Mouse (Mus musculus) cerebellum, adult 8-10 months (tissue): ENCODE results near the gene Wdhd1.

Source experiments
- DNase-seq: peaks from one replicate; pipeline ENCODE4 v3.0.0; 2022

The Wdhd1 gene

DNA sequence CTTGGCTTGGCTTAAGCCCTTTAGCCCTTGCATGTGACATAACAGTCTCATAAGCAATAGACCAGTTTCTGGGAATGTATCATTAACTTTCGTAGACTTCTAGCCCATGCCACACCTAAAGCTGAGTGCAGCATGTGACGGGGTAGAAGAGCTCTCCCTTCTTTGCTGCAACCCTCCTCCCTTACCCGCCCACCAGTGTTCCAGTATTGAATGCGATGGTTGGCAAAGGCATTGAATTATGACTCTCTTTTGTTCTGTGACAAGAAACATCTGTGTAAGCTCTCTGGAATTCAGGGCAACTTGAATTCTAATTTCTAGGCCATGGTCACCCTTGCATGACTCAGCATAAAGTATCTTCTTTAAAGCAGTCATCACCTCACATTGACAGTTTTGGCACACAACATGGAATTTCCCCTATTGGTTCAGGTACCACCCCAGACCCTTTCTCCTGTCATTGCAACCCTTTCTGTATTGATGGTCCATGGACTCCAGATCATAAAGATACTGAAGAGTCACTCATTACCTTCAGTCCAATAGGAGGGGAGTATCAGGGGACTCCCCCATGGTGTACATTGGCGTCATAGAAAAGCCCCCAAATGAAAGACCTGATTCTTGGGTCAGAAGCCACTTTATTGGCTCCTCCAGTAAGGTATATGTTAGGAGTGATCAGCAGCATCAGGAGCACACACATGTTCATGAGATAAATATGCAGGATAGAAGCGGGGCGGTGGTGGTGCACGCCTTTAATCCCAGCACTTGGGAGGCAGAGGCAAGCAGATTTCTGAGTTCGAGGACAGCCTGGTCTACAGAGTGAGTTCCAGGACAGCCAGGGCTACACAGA lies 57.7 kb downstream of the Wdhd1 start:
- DNase-seq, result no peak

DNA sequence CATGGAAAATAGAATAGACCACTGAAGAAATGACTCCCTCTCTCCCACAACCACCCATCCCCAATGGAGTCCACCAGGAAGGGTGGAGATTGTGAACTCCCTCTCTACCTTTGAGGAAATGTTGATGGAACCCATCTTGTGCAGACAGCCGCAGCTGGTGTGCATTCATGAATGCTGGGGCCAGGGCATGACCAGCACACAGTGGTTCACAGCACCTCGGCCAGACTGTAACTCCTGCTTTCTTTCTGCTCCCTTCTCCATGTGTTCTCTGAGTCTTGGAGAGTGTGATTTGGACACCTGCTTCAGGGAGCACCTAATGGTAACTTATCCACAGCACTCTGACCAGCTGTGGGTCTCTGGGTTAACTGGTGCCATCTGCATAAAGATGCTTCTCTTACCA lies 60.1 kb downstream of the Wdhd1 start:
- no peak for DNase-seq

DNA sequence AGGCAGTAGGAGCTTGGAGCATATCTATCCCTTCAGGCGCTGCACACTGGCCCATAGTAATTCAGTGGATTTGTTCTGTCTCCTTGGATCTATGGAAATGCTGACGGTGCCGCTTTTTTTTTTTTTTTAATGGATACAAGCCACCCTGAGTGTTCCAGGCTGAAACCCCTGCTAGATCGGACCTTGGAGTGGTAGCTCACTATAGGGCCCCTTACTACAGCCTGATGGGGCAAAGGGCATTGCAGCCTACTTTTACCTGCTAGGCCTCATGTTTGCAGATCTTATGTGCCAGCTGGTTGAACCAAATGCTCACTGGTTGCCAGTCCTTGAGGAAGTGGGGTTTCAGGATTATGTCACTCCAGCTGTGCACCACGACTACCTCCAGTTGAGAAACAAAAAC lies 62.3 kb downstream of the Wdhd1 start:
- DNase-seq, result no peak

DNA sequence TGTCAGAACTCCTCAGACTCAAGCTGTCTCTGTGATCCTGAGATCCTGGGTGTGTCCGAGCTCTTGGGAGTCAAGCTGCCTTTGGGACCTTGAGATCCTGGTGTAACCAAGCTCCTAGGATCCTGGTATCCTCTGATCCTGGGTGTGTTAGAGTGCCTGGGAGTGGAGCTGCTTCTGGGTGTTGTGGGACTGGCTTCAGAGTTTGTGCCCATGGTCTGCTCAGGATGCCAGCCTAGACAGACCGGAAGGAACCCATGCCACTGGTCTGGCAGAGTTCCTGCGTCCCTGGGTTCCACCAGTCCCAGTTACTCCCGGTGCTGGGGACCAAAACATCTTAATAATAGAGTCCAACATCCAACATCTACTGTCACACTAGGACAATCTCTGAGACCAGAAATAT lies 63.4 kb downstream of the Wdhd1 start:
- no peak for DNase-seq

DNA sequence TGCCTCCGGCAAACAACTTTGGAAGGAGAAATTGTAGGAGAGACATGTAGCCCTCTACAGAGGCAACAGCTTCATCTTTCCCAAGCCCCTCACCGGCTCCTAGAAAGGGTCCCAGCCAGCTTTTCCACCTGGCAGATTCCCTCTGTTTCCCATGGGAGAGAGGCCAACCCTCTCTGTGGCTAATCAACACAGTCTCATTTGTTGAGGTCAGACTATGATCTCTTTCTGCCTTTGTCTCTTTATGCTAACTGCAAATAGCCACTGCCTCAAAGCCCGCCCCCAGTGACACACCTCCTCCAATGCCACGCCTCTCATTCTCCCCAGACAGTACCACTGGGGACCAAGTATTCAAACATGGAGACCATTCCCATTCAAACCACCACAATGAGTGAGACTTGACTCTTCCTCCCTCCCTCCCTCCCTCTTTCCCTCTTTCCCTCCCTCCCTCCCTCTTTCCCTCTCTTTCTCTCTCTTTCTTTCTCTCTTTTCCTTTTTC lies 66.9 kb downstream of the Wdhd1 start:
- DNase-seq, result no peak

DNA sequence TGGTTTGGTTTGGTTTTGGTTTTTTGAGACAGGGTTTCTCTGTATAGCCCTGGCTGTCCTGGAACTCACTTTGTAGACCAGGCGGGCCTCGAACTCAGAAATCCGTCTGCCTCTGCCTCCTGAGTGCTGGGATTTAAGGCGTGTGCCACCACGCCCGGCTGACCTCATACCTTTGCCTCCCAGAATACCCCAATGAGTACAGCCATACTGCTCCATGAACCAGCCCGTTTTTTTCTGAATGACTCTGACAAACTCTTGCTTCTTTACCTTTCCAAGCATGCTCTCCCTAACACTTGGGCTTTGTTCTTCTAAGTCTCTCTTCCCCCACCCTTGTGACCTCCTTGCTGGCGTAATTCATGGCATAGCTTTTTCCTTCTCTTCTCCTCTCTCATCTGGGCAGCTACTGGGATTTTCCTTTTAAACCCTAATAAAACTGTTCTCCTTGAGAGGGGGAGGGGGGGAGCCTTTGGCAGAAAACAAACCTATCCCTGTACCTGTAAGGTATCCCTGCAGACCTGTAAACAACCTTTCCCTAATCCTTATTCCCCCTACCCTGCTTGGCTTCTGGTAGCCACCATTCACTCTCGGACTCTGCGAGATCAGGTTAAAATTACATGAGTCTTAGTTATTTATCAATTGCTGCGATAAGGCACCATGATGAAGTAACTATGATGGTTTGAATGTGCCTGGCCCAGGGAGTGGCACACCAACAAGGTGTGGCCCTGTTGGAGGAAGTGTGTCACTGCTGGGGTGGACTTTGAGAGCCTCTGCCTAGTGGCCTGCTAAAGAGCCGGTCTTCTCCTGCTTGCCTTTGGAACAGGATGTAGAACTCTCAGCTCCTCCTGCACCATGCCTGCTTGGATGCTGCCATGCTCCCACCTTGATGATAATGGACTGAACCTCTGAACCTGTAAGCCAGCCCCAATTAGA lies 67.8 kb downstream of the Wdhd1 start:
- DNase-seq, result no peak

DNA sequence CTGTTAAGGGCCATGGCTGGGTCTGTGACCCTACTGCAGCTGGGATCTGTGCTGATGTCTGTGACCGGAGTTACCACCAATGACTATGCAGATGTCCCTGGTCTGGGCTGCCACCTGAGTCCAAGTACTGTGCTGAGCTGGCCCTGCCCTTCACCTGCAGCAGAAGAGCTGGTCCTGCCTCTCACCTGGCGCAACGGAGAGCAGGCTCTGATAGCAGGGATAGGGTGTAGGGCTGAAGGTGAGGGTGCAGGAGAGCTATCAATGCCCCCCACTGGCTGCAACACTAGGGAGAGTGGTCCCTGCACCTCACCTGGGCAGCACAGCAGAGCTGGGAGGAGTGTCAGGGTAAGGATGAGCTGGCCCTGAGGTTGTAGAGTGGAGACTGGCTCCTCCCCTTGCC lies 70.1 kb downstream of the Wdhd1 start:
- no peak for DNase-seq

DNA sequence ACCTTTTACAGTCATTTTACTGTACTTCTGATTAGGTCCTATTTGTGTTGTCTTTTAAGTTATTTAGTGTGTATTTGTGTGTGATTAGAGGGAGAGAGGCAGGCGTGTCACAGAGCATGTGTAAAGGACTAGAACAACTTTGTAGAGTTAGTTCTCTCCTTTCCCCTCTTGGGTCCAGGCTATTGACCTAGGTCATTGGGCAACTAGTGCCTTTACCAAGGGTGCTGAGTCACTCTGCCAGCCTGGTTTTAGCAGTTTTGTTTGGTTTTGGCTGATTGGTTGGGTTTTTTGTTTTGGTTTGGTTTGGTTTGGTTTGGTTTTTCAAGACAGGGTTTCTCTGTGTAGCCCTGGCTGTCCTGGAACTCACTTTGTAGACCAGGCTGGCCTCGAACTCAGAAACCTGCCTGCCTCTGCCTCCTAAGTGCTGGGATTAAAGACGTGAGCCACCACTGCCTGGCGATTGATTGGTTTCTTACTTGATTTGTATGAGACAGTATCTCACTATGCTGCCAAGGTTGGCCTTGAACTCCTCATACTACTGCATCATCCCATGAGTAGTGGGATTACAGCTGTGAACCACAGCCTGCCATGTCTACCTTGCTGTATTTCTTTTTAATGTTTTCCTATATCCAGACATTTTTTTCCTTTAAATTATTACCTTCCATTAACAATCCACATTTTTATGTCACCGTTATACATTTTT lies 71.2 kb downstream of the Wdhd1 start:
- DNase-seq, result no peak

DNA sequence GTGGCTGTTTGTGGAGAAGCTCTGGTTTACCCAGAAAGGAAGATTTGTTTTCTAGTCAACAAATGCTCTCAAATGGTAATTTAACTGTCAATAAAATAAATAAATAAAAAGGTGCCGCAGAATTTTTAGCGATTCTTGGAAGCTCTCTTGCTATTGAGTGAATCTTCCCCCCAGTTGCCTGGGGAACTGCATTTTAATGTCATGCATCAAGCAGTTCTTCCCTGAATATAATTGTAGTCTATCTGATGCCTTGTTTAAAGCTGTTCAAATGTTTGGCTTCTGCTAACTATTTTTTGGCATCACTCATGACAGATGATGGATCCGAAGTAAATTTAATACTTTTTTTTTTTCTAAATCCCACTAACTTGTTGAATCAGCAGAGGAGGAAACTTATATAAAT lies 79.3 kb downstream of the Wdhd1 start:
- DNase-seq, result no peak

DNA sequence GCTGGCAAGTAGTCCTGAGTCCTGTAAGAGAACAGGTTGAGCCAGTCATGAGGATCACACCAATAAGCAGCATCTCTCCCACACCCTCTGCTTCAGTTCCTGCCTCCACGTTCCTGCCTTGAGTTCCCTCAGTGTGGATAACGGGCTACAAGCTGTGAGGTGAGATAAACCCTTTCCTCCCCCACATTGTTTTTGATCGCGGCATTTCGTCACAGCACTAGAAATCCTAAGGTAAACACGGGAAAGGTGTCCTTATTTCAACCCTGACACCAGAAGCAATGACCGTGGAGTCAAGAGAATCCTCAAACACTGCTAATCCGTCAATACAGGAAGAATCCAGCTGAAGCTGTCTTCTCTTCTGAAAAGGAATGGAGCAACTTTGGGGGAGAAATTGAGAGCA lies 79.9 kb downstream of the Wdhd1 start:
- no peak for DNase-seq

DNA sequence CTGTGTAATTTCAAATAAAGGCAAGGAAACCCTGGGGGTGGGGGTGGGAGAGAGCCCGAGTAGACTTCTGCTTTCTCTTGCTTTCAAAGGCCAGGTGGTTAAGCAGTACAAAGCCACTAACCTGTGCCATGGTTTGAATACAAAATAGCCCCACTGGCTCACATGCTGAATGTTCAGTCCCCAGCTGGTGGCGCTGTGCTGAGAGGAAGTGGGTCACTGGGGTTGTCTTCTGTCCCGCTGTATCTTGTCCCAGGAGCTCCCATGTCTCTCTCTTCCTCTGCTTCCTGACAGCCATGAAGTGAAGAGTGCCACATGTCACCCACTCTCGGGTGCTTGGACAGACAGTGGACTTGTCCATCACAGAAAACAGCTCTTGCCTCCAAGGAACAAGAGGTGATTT lies 82.6 kb downstream of the Wdhd1 start:
- DNase-seq, result no peak

DNA sequence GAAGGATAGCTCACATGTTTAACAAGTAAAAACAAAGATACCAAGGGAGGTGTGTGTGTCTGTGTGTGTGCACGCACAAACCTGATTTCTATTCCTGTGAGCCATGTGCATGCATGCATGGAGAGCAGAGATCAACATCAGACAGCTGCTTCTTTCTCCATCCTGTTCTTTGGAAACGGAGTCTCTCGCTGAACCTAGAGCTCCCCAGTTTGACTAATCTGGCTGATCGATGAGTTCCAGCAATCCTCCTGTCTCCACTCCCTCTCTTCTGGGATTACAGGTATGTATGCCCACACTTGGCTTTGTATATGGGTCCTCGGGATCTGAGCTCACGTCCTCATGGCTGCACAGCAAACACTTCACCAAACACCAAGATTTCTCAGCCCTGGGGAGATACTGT lies 83.2 kb downstream of the Wdhd1 start:
- DNase-seq, result no peak

DNA sequence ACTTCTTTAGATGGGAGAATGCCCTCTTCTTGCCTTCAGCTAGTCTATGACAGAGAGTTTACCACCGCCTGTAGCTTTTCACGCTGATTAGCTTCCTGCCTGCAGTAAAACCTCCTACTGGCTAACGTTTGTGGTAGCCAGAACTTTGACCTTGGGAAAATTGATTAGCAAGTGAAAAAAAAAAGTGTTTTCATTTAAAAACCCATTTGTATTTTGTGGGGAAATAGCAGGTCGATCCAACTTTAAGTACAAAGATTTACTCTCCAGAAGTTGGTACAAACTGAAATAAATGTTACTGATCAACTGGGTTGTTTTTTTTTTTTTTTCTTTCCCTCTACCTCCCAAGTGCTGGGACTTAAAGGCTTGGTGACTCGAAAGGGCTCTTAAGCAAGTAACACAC lies 84.8 kb downstream of the Wdhd1 start:
- DNase-seq, result no peak
